Mouse (Mus musculus) stomach, embryonic 15.5 days (tissue): ENCODE measurements at regions not wholly inside any gene's neighbourhood (a gene's known extent, or its start where the extent isn't known, plus 50 kb on each side); places are given as distances from the start of the nearest gene placed in this dataset.
"Not testable (repeated sequence)": the region's sequence is repeated elsewhere in the genome, so short reads cannot be mapped to it uniquely, and the experiment has no call there.

Experiments used
- ATAC-seq: fragments of 200-750 bp; cut with Nextera tagmentation; 2 replicates; pipeline ENCODE4 v1.8.0; 2017; ENCODE audit warnings: low read depth, moderate number of reproducible peaks, moderate TSS enrichment; ENCODE audit not compliant: insufficient read depth, low FRiP score
- H3K27ac ChIP-seq: fragments of 300-500 bp; sonication (generic); 2 replicates; pipeline ENCODE4 v1.5.1; 2015; ENCODE audit warnings: mild to moderate bottlenecking, inconsistent platforms
- H3K27me3 ChIP-seq: fragments of 300-500 bp; sonication (generic); replicated peaks from 2 replicates; pipeline ENCODE4 v1.6.1; 2015; ENCODE audit warnings: inconsistent platforms
- H3K36me3 ChIP-seq: fragments of 300-500 bp; sonication (generic); 2 replicates; pipeline ENCODE4 v1.6.1; 2015; ENCODE audit warnings: inconsistent platforms
- H3K4me1 ChIP-seq: fragments of 300-500 bp; sonication (generic); 2 replicates; pipeline ENCODE4 v1.6.1; 2015; ENCODE audit warnings: inconsistent platforms
- H3K4me2 ChIP-seq: fragments of 300-500 bp; sonication (generic); 2 replicates; pipeline ENCODE4 v1.6.1; 2015; ENCODE audit warnings: mild to moderate bottlenecking, inconsistent platforms
- H3K4me3 ChIP-seq: fragments of 300-500 bp; sonication (generic); replicated peaks from 2 replicates; pipeline ENCODE4 v1.5.1; 2015; ENCODE audit warnings: inconsistent platforms
- H3K9ac ChIP-seq: fragments of 300-500 bp; sonication (generic); 2 replicates; pipeline ENCODE4 v1.6.1; 2015; ENCODE audit warnings: inconsistent platforms
- H3K9me3 ChIP-seq: fragments of 300-500 bp; sonication (generic); 2 replicates; pipeline ENCODE4 v1.6.1; 2016; ENCODE audit warnings: inconsistent platforms
- WGBS: fragments of 180-500 bp; shearing (Covaris S2); methylation state at CpG from one replicate; pipeline ENCODE4 v1.1.7; 2015; 5-methylcytosine and 5-hydroxymethylcytosine counted together

DNA sequence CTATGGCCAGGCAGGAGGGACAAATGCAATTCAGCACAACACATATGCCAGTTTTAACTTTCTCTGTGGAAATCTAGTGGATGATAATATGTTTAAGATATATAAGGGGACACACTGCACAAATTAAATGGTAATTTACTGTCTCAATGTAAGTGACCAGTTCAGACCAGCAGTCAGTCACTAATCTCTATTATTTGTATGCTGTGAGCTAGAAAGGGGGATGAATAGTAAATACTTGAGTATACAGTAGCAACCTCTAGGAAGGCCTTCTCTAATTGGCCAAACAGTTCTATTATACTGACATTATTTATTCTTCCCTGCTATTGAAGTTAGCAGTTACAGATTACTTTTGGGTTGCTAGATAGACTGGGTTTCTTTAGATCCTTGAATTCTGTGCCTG is 391.2 kb downstream of the Fign start:
- H3K4me3 ChIP-seq, result no peak overlapping the region
- H3K4me2 ChIP-seq, result no peak overlapping the region
- H3K4me1 ChIP-seq, result peaks cover 6% of the 10 kb centered on the region; the same call in 1 of the 2 replicates
- H3K9me3 ChIP-seq, result no peaks in the 10 kb centered on the region
- ATAC-seq, result no peak
- no peaks in the 10 kb centered on the region for H3K36me3 ChIP-seq
- no peak overlapping the region for H3K27ac ChIP-seq
- no peaks in the 10 kb centered on the region for H3K27me3 ChIP-seq
- no peak overlapping the region for H3K9ac ChIP-seq

DNA sequence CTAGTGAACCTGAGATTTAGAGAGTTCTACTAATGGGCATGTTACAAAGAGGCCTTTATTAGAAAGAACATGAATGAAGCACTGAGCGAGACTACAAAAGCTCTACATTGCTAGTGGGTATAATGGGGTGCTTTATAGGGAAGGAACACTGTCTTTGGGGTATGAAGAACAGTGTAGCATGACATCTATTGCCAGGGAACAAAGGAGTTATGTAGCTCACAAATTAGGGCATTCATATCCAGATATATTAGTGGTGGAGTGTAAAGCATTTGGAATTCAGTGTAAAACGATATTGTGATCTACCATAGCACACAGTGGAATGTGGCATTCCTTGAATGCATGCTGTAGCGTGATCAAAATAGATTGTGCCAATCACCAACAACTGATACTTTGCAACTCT is 391.7 kb downstream of the Fign start:
- 86% methylated on average over 3 of the region's 3 CpGs for WGBS
- no peak overlapping the region for H3K4me2 ChIP-seq
- no peak for ATAC-seq
- H3K9me3 ChIP-seq, result no peaks in the 10 kb centered on the region
- H3K4me1 ChIP-seq, result peaks cover 6% of the 10 kb centered on the region; the same call in 1 of the 2 replicates
- no peaks in the 10 kb centered on the region for H3K36me3 ChIP-seq
- no peak overlapping the region for H3K4me3 ChIP-seq
- no peak overlapping the region for H3K9ac ChIP-seq
- no peaks in the 10 kb centered on the region for H3K27me3 ChIP-seq
- H3K27ac ChIP-seq, result no peak overlapping the region

DNA sequence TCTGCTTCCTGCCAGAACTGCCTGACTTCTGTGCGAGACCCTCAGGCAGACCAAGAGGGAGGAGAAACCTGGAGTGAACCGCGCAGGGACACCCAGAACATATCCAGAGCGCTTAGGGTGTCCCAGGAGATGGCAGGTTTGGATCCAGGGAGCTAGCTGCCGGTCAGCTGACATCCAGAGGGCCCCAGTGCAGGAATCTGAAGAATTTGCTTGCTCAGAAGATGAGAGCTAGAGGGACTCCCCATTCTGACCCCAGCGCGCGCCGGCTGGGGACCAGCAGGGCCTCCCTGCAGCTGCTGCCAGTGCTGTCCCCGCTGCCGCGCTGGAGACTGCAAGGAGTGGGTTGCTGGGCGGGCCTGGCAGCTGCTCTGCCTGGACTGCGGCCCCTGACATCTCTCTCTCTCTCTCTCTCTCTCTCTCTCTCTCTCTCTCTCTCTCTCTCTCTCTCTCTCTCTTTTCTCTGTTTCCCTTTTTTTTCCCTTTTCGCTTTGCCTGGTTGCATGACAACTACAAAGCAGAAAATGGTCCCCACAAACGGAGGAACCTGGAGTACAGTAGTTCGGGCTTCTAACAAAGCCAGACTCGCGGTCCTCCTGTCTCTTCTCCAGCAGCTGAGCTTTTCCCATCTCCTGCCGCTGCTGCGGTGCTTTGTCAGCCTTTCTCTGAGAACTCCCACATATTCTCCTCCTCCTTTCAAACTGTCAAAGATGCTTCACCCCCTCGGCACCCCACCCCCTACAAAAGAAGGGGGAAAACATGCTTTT is 395.3 kb downstream of the Fign start:
- Histone ChIP-seq H3K27ac (peak overlapping the region; percentile 7; the same call in 1 of the 2 replicates), H3K4me2 (peak overlapping the region; percentile 79), H3K9me3 (no peaks in the 10 kb centered on the region), H3K4me1 (peaks cover 6% of the 10 kb centered on the region; the same call in 1 of the 2 replicates), H3K9ac (no peak overlapping the region), H3K27me3 (no peaks in the 10 kb centered on the region), H3K4me3 (peak overlapping the region; percentile 35), H3K36me3 (no peaks in the 10 kb centered on the region)
- WGBS, result 2% methylated on average over 22 of the region's 22 CpGs
- peak; percentile 83 for ATAC-seq

- Histone ChIP-seq H3K36me3 (no peaks in the 10 kb centered on the region), H3K27me3 (no peaks in the 10 kb centered on the region), H3K4me3 (peak overlapping the region; percentile 35; the same call in 1 of the 2 replicates), H3K27ac (peak overlapping the region; percentile 7; the same call in 1 of the 2 replicates), H3K4me1 (peaks cover 6% of the 10 kb centered on the region; the same call in 1 of the 2 replicates), H3K9me3 (no peaks in the 10 kb centered on the region), H3K4me2 (peak overlapping the region; percentile 79), H3K9ac (no peak overlapping the region)
- no peak for ATAC-seq
- WGBS, result 34% methylated on average over 13 of the region's 13 CpGs
These were observed 396.0 kb downstream of the Fign start for GRCm38 (mm10) chr2:63701861-63702260.

- Histone ChIP-seq H3K27me3 (no peaks in the 10 kb centered on the region), H3K27ac (no peak overlapping the region), H3K4me3 (no peak overlapping the region), H3K36me3 (no peaks in the 10 kb centered on the region), H3K4me2 (no peak overlapping the region), H3K9me3 (no peaks in the 10 kb centered on the region), H3K9ac (no peak overlapping the region), H3K4me1 (peaks cover 6% of the 10 kb centered on the region; the same call in 1 of the 2 replicates)
- no peak; the same call in 1 of the 2 replicates for ATAC-seq
- WGBS, result 17% methylated on average over 3 of the region's 3 CpGs
These were observed 397.6 kb downstream of the Fign start for GRCm38 (mm10) chr2:63700255-63700654.

DNA sequence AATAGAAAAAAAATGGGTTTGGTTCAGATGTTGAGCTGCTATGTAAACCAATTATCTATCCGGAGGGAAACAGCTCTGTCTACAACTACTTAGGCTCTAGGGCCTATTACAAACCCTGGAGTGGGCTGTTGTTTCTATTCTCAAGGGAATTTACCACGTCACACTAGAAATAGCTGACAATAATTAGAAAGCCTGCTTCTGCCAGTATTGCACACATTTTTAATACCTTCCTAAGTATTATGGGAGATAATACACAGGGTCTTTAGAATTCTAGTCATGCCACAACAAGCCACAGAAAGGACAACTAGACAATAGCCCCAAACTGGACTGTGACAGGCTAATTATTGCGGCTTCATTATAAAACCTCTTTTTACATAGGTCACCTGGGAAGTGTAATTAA is 428.1 kb downstream of the Fign start:
- Histone ChIP-seq H3K4me1 (no peaks in the 10 kb centered on the region), H3K27ac (no peak overlapping the region), H3K36me3 (no peaks in the 10 kb centered on the region), H3K9ac (no peak overlapping the region), H3K4me3 (no peak overlapping the region), H3K4me2 (no peak overlapping the region), H3K9me3 (no peaks in the 10 kb centered on the region), H3K27me3 (no peaks in the 10 kb centered on the region)
- ATAC-seq, result no peak
- WGBS, result 65% methylated on average over 3 of the region's 3 CpGs

GRCm38 (mm10) chr2:63668784-63669183 is 429.1 kb downstream of the Fign start:
- Histone ChIP-seq H3K27me3 (no peaks in the 10 kb centered on the region), H3K4me2 (no peak overlapping the region), H3K27ac (no peak overlapping the region), H3K4me3 (no peak overlapping the region), H3K9ac (no peak overlapping the region), H3K36me3 (no peaks in the 10 kb centered on the region), H3K4me1 (no peaks in the 10 kb centered on the region), H3K9me3 (no peaks in the 10 kb centered on the region)
- 77% methylated on average over 7 of the region's 7 CpGs for WGBS
- ATAC-seq, result no peak

DNA sequence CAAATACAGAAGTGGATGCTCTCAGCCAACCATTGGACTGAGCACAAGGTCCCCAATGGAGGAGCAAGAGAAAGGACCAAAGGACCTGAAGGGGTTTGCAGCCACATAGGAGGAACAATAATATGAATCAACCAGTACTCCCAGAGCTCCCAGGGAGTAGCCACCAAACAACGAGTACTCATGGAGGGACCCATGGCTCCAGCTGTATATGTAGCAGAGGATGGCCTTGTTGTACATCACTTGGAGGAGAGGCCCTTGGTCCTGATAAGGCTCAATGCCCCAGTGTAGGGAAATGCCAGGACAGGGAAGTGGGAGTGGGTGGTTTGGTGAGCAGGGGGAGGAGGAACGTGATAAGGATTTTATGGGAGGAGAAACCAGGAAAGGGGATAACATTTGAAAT is 437.9 kb downstream of the Fign start:
- H3K9me3 ChIP-seq, ATAC-seq, H3K4me1 ChIP-seq, H3K4me3 ChIP-seq, H3K4me2 ChIP-seq, H3K36me3 ChIP-seq, H3K9ac ChIP-seq, H3K27me3 ChIP-seq, H3K27ac ChIP-seq: not testable (repeated sequence)
- 83% methylated on average over 2 of the region's 2 CpGs for WGBS
